Mouse (Mus musculus) mesoderm, embryonic 11.5 days (tissue): ENCODE results near the gene Arhgap45.
"Not testable (repeated sequence)": the region's sequence is repeated elsewhere in the genome, so short reads cannot be mapped to it uniquely, and the experiment has no call there.

Experiments
- DNase-seq: peaks from one replicate; pipeline ENCODE4 v3.0.0-alpha.2; 2012; ENCODE audit warnings: low read depth, low spot score

Gene Arhgap45

GRCm38 (mm10) chr10:80032799-80033480 lies 16.5 kb downstream of the Arhgap45 start:
- DNase-seq: no peak

- peak; percentile 37 for DNase-seq
Measured at GRCm38 (mm10) chr10:80033511-80034391, 17.3 kb downstream of the Arhgap45 start.

- no peak for DNase-seq
Measured at GRCm38 (mm10) chr10:80035148-80035547, 18.7 kb downstream of the Arhgap45 start.

GRCm38 (mm10) chr10:80035686-80036085 lies 19.2 kb downstream of the Arhgap45 start:
- DNase-seq: no peak

GRCm38 (mm10) chr10:80036832-80037231 lies 20.4 kb downstream of the Arhgap45 start:
- no peak for DNase-seq

- DNase-seq: peak; percentile 98
Measured at GRCm38 (mm10) chr10:80039559-80039979, 23.1 kb downstream of the Arhgap45 start, which contains the start of gene Polr2e. TSS of gene Polr2e (minus strand) at chr10:80039795.

GRCm38 (mm10) chr10:80041409-80042060 lies 25.1 kb downstream of the Arhgap45 start:
- DNase-seq: not testable (repeated sequence)

- peak; percentile 36 for DNase-seq
Measured at GRCm38 (mm10) chr10:80044087-80044486, 27.6 kb downstream of the Arhgap45 start.

- not testable (repeated sequence) for DNase-seq
Measured at GRCm38 (mm10) chr10:80045364-80045763, 28.9 kb downstream of the Arhgap45 start.

- no peak for DNase-seq
Measured at GRCm38 (mm10) chr10:80045766-80046165, 29.3 kb downstream of the Arhgap45 start.

- DNase-seq: no peak
Measured at GRCm38 (mm10) chr10:80047041-80047565, 30.6 kb downstream of the Arhgap45 start, which contains the start of gene Gpx4. TSS of gene Gpx4 (plus strand) at chr10:80047166.

- peak; percentile 58 for DNase-seq
Measured at GRCm38 (mm10) chr10:80048396-80048795, 31.9 kb downstream of the Arhgap45 start.

- DNase-seq: no peak
Measured at GRCm38 (mm10) chr10:80048834-80049233, 32.4 kb downstream of the Arhgap45 start.

- no peak for DNase-seq
Measured at GRCm38 (mm10) chr10:80050244-80050643, 33.8 kb downstream of the Arhgap45 start.

GRCm38 (mm10) chr10:80050885-80051617 lies 34.6 kb downstream of the Arhgap45 start:
- no peak for DNase-seq

- no peak for DNase-seq
Measured at GRCm38 (mm10) chr10:80051618-80052373, 35.3 kb downstream of the Arhgap45 start.

GRCm38 (mm10) chr10:80052374-80052764 lies 35.9 kb downstream of the Arhgap45 start:
- DNase-seq: no peak

- DNase-seq: peak; percentile 100
Measured at GRCm38 (mm10) chr10:80053259-80053780, 36.9 kb downstream of the Arhgap45 start.

GRCm38 (mm10) chr10:80053831-80054815 lies 37.7 kb downstream of the Arhgap45 start:
- peak; percentile 67 for DNase-seq
